Mouse (Mus musculus) heart, embryonic 11.5 days (tissue): ENCODE measurements around the gene Pcbp4. TPM values are rescaled to one million over a fixed set of nuclear protein-coding genes. Genes with fewer than 3 reads are reported as not detected.

Experiments used
- ATAC-seq: fragments of 200-750 bp; cut with Nextera tagmentation; replicated peaks from 2 replicates; pipeline ENCODE4 v1.8.0; 2017; ENCODE audit warnings: moderate library complexity; ENCODE audit not compliant: insufficient number of reproducible peaks, low FRiP score, low TSS enrichment
- H3K27ac ChIP-seq: fragments of 300-500 bp; sonication (generic); 2 replicates; pipeline ENCODE4 v1.5.1; 2014; ENCODE audit warnings: mild to moderate bottlenecking, low read depth, low read length
- H3K27me3 ChIP-seq: fragments of 300-500 bp; sonication (generic); 2 replicates; pipeline ENCODE4 v1.6.1; 2014; ENCODE audit warnings: mild to moderate bottlenecking, low read length, mixed read lengths; ENCODE audit not compliant: control insufficient read depth, insufficient read depth
- H3K36me3 ChIP-seq: fragments of 300-500 bp; sonication (generic); 2 replicates; pipeline ENCODE4 v1.6.1; 2014; ENCODE audit warnings: mild to moderate bottlenecking, low read length, moderate library complexity, mixed read lengths; ENCODE audit not compliant: control insufficient read depth, insufficient read depth
- H3K4me1 ChIP-seq: fragments of 300-500 bp; sonication (generic); 2 replicates; pipeline ENCODE4 v1.6.1; 2014; ENCODE audit warnings: low read length; ENCODE audit not compliant: control insufficient read depth, insufficient read depth
- H3K4me2 ChIP-seq: fragments of 300-500 bp; sonication (generic); 2 replicates; pipeline ENCODE4 v1.6.1; 2014; ENCODE audit warnings: mild to moderate bottlenecking, moderate library complexity
- H3K4me3 ChIP-seq: fragments of 300-500 bp; sonication (generic); 2 replicates; pipeline ENCODE4 v1.5.1; 2014; ENCODE audit warnings: low read depth, low read length
- H3K9ac ChIP-seq: fragments of 300-500 bp; sonication (generic); 2 replicates; pipeline ENCODE4 v1.6.1; 2014; ENCODE audit warnings: mild to moderate bottlenecking, low read depth, low read length, moderate library complexity
- H3K9me3 ChIP-seq: fragments of 300-500 bp; sonication (generic); replicated peaks from 2 replicates; pipeline ENCODE4 v1.6.1; 2016; ENCODE audit warnings: low read length; ENCODE audit not compliant: control insufficient read depth
- WGBS: fragments of 180-500 bp; shearing (Covaris S2); extraction: QIAGEN DNeasy Blood & Tissue Kit; methylation state at CpG from one replicate; pipeline ENCODE4 v1.1.7; 2014; ENCODE audit not compliant: insufficient replicate concordance; 5-methylcytosine and 5-hydroxymethylcytosine counted together
- polyA plus RNA-seq: library from polyadenylated mRNA; unstranded; fragments of >200 nt; fragmentation: Nextera tagmentation; extraction: Ambion mirVana; gene quantifications from 2 replicates; pipeline ENCODE4 v1.2.1, GENCODE M21; 2014

Gene Pcbp4
- 77.0 and 80.4 TPM in 2 replicates for polyA plus RNA-seq

- H3K4me2 ChIP-seq: peak within 1 kb of the TSS; percentile 96
- H3K4me1 ChIP-seq: peaks cover 70% of the 10 kb centered on the region
- H3K9ac ChIP-seq: peak within 1 kb of the TSS; percentile 92
- H3K27me3 ChIP-seq: peaks cover 7% of the 10 kb centered on the region
- peak; percentile 76 for ATAC-seq
- no peaks in the 10 kb centered on the region for H3K9me3 ChIP-seq
- H3K36me3 ChIP-seq: no peaks in the 10 kb centered on the region; the same call in 1 of the 2 replicates
- WGBS: under 1% methylated on average over 42 of the region's 74 CpGs
- peak within 1 kb of the TSS; percentile 91 for H3K27ac ChIP-seq
- peak within 1 kb of the TSS; percentile 77 for H3K4me3 ChIP-seq
Observed at GRCm38 (mm10) chr9:106453271-106454070, at the start of gene Pcbp4. TSS of gene Pcbp4 (plus strand) at chr9:106453291.

- Histone ChIP-seq H3K4me1 (peaks cover 37% of the 10 kb centered on the region), H3K4me3 (no peak overlapping the region), H3K36me3 (no peaks in the 10 kb centered on the region), H3K27ac (peak overlapping the region; percentile 74), H3K9me3 (no peaks in the 10 kb centered on the region), H3K9ac (0 out of 2 replicates have a peak overlapping the region, but pooled peaks have one; percentile 48), H3K27me3 (no peaks in the 10 kb centered on the region), H3K4me2 (peak overlapping the region; percentile 14; the same call in 1 of the 2 replicates)
- peak; percentile 50; the same call in 1 of the 2 replicates for ATAC-seq
- 8% methylated on average over 6 of the region's 6 CpGs for WGBS
Observed at GRCm38 (mm10) chr9:106405275-106405674, 47.8 kb upstream of the Pcbp4 start.

GRCm38 (mm10) chr9:106406443-106407078 lies 46.5 kb upstream of the Pcbp4 start:
- Histone ChIP-seq H3K36me3 (no peaks in the 10 kb centered on the region), H3K4me3 (no peak overlapping the region), H3K27me3 (no peaks in the 10 kb centered on the region), H3K27ac (peak overlapping the region; percentile 72), H3K4me1 (peaks cover 43% of the 10 kb centered on the region), H3K9ac (peak overlapping the region; percentile 10; the same call in 1 of the 2 replicates), H3K4me2 (peak overlapping the region; percentile 23; the same call in 1 of the 2 replicates), H3K9me3 (no peaks in the 10 kb centered on the region)
- WGBS: 20% methylated on average over 8 of the region's 8 CpGs
- 0 out of 2 replicates have a peak, but pooled peaks have one; percentile 35 for ATAC-seq

GRCm38 (mm10) chr9:106409096-106409495 lies 44.0 kb upstream of the Pcbp4 start:
- no peak for ATAC-seq
- Histone ChIP-seq H3K27ac (no peak overlapping the region), H3K27me3 (no peaks in the 10 kb centered on the region), H3K4me3 (no peak overlapping the region), H3K9ac (no peak overlapping the region), H3K4me1 (peaks cover 30% of the 10 kb centered on the region), H3K36me3 (no peaks in the 10 kb centered on the region), H3K4me2 (no peak overlapping the region), H3K9me3 (no peaks in the 10 kb centered on the region)
- WGBS: 92% methylated on average over 4 of the region's 4 CpGs

GRCm38 (mm10) chr9:106410086-106410650 lies 42.9 kb upstream of the Pcbp4 start:
- no peak overlapping the region for H3K4me2 ChIP-seq
- no peaks in the 10 kb centered on the region for H3K36me3 ChIP-seq
- H3K27ac ChIP-seq: no peak overlapping the region
- 64% methylated on average over 2 of the region's 2 CpGs for WGBS
- H3K9me3 ChIP-seq: no peaks in the 10 kb centered on the region
- peaks cover 26% of the 10 kb centered on the region for H3K4me1 ChIP-seq
- no peak overlapping the region for H3K9ac ChIP-seq
- ATAC-seq: no peak
- no peak overlapping the region for H3K4me3 ChIP-seq
- H3K27me3 ChIP-seq: no peaks in the 10 kb centered on the region

- H3K4me2 ChIP-seq: no peak overlapping the region
- H3K27me3 ChIP-seq: no peaks in the 10 kb centered on the region
- 54% methylated on average over 9 of the region's 9 CpGs for WGBS
- peaks cover 19% of the 10 kb centered on the region for H3K4me1 ChIP-seq
- no peaks in the 10 kb centered on the region for H3K36me3 ChIP-seq
- H3K9ac ChIP-seq: no peak overlapping the region
- no peak overlapping the region for H3K27ac ChIP-seq
- no peaks in the 10 kb centered on the region for H3K9me3 ChIP-seq
- no peak for ATAC-seq
- H3K4me3 ChIP-seq: no peak overlapping the region
Observed at GRCm38 (mm10) chr9:106411091-106411594, 41.9 kb upstream of the Pcbp4 start.

- Histone ChIP-seq H3K36me3 (no peaks in the 10 kb centered on the region), H3K27ac (no peak overlapping the region), H3K27me3 (no peaks in the 10 kb centered on the region), H3K4me1 (peaks cover 13% of the 10 kb centered on the region), H3K9me3 (no peaks in the 10 kb centered on the region), H3K4me3 (no peak overlapping the region), H3K9ac (no peak overlapping the region), H3K4me2 (no peak overlapping the region)
- 60% methylated on average over 6 of the region's 6 CpGs for WGBS
- no peak for ATAC-seq
Observed at GRCm38 (mm10) chr9:106411729-106412128, 41.4 kb upstream of the Pcbp4 start.

GRCm38 (mm10) chr9:106412210-106412609 lies 40.9 kb upstream of the Pcbp4 start:
- Histone ChIP-seq H3K27me3 (no peaks in the 10 kb centered on the region), H3K9ac (no peak overlapping the region), H3K36me3 (no peaks in the 10 kb centered on the region), H3K4me1 (peaks cover 11% of the 10 kb centered on the region), H3K4me2 (no peak overlapping the region), H3K9me3 (no peaks in the 10 kb centered on the region), H3K4me3 (no peak overlapping the region), H3K27ac (no peak overlapping the region)
- ATAC-seq: no peak
- 89% methylated on average over 3 of the region's 3 CpGs for WGBS
